Mouse (Mus musculus): Measurements from ENCODE around the gene Clasp2.
"Not testable (repeated sequence)": the region's sequence is repeated elsewhere in the genome, so short reads cannot be mapped to it uniquely, and the experiment has no call there.

Gene Clasp2

DNA sequence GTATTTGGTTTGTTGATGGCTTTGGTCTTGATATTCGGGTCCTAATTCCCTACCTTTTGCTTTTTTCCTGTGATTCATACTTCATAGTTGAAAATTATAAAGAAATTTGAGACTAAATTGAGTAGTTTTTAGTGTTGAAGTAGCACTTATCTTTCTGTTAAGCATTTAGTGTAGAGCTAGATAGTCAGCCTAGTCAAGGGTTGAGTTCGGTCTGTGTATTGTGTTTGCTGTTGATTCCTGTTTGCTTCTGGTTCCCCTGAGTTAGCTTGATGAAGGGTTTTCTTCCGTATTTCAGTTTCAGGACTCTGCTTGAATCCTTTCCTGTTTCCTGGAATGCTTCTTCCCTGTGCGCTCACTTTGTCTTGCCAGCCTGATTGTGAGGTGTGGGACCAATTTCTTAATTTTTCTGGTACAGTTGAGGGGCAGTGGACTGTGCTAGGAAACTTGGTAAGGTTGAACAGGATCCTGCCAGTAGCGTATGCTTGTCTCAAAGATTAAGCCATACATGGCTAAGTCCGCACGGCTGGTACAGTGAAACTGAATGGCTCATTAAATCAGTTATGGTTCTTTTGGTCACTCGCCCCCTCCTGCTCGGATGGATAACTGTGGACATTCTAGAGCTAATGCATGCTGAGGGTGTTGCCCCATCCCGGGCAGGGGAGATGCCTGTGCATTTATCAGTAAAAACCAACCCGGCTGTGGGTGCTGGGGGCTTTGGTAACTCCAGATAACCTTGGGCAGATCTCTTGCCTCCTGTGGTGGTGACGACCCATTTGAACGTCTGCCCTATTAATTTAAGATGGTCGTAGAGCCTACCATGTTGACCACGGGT is 14.8 kb downstream of the Clasp2 start:
- no peak for DNase-seq (ENCODE audit: low spot score in 2 of 2)

DNA sequence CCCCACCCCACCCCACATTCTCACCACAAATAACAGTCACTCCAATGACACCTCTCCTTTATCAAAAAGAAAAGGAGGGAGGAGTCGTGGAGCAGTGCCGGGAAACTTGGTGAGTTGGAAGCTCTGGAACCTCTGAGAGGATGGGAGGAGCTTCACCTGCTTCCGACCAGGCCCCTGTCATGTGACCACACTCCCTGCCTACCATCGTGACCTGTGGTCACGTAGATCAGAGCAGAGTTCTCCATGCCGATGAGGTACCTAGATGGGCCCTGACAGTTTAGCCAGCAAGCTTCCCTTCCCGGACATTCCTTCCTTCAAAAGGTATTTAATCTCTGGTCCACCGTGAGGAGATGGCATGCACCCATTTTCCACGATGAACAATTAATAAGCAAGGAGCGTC is 17.2 kb downstream of the Clasp2 start:
- no peak for DNase-seq (ENCODE audit: low spot score in 2 of 2)

DNA sequence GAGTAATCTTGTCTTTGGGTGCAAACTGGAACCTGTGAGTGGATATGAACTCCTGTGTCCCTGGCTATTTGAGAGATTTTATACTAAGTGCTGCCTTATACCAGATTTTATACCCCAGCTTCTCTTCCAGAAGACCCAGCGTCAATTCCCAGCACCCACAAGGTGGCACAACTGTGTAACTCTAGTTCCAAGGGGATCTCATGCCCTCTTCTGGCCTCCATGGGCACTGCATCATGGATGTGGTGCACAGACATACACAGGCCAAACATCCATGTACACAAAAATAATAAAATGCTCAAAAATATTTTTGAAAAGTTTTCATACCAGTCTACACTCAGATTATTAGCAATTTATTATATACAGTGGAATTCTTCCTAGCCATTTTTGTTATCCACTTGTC is 18.4 kb downstream of the Clasp2 start:
- DNase-seq (ENCODE audit: low spot score in 2 of 2) = no peak

DNA sequence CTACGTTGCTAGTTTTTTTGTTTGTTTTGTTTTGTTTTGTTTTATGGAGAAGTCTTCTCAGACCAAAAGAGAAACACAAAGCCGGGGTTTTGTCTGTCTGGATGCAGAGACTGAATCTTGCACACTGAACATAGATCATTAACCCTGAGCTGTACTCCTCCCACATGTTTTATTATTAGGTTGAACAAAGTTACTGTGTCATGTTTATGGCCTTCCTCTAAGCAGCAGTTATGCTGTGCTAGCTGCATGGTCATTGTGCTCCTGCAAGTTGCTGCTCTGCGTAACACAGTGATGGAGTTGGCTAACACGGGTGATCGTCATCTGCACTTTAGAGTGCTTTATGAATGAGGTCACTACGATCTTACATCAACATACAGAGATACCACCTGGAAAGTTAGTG is 21.1 kb downstream of the Clasp2 start:
- DNase-seq (ENCODE audit: low spot score in 2 of 2) = no peak

DNA sequence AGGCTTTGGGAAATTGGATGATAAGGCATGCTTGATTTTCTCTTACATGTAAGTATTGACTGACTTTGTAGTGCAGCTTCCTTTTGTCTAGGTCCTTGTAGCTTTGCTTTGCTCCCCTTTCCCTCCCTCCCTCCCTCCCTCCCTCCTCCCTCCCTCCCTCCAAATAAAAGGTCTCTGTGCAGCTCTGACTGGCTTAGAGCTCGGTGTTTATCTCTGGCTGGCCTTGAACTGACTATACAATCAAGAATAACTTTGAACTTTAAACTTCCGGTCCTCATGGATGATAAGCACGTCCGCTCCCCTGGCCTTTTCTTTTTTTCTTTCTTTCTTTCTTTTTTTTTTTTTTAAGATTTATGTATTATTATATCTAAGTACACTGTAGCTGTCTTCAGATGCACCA is 21.9 kb downstream of the Clasp2 start:
- no peak for DNase-seq (ENCODE audit: low spot score in 2 of 2)

DNA sequence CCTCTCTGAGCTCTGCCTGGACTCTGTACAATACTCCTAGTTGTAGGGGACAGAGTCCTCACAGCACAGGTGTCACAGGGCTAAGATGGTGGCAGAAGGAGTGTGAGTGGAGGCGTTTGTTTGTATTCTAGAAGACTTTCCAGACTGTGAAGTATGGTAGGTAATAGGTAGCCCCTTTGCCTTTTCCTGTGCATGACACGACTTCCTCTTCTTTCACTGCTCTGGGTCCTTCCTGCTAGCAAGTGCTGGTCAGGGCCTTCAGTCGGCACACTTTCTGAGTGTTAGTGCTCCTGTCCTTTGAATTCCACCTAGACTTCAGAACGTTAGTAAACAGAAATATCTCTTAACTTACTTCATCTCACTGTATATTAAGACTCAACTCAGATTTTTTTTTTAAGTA is 29.4 kb downstream of the Clasp2 start:
- no peak for DNase-seq (ENCODE audit: low spot score in 2 of 2)

DNA sequence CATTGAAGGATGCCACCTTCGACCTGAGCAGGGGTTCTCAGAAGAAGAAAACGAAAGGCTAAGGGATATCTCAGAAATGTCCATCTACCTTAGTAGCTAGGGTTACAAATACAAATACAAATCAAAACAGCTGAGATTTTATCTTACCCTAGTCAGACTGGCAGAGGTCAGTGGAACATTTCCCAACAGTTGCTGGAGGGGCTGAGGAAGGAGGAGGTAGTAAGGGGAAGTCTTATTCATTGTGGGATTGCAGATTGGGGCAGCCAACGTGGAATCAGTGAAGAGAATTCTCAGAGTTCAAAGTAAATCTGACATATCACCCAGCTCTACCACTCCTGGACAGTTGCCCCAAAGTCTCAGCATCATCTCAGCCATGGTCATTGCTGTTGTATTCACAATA is 39.6 kb downstream of the Clasp2 start:
- DNase-seq (ENCODE audit: low spot score in 2 of 2) = no peak

DNA sequence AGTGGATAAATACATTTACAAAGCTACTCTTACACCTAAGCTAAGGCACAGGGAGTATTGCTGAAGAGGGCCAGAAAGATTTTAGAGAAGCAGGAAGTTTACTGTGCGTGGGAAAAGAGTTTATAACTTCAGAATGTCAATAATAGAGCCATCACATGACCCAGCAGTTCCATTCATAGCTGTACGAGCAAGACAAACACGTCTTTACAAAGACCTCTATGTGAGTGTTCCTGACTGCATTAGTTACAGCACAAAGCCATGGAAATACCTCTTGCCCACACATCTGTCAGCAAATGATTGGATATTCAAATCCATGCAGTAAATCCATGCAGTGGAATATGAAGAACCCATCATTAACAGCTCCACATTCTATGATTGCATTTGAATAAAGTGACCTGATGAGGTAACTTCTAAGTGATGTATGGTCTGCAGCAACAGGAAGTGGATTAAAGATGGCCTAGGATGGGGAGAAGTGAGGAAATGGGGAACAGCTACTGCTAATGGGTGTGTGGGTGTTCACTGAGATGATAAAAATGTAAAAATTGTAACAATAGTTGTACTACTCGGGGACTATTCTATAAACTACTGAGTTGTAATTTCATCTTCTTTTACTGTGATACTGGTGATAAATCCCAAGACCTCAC is 41.2 kb downstream of the Clasp2 start:
- no peak for DNase-seq (ENCODE audit: low spot score in 2 of 2)

DNA sequence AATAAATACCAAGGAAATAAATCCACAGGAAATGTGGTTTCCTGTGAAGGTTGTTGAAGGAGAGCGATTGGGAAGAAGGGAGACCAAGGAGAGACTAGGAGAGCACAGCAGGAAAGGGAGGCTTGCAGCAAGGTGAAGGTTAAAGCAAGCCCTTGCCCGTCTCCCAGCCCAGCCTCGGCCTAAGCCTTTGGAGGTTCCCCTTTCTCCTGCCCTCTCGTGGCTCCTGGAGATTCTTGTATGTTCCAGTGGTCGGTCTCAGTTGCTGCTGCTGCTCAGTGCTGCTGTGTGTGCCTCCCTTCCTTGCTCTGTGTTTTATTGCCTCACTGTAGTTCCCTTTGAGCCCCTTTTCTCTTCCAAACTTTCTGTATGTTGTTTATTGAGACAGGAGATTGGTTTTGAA is 42.4 kb downstream of the Clasp2 start:
- no peak for DNase-seq (ENCODE audit: low spot score in 2 of 2)

DNA sequence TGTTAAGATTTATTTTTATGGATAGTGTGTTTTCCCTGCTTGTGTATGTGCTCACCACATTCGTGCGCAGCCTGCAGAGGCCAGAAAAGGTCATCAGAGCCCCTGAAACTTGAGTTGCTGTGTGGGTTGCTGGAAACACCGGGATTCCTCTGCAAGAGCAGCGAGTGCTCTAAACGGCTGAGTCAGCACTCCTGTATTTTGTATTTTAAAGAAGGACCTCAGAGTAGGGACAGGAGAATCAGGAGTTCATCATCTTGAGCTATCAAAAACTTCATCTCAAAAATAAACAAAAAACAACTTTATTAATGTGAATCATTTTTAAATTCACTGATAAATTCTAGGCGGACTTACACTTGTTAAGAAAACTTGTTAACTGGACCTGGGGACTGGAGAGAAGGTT is 48.0 kb downstream of the Clasp2 start:
- DNase-seq (ENCODE audit: low spot score in 2 of 2) = not testable (repeated sequence)

DNA sequence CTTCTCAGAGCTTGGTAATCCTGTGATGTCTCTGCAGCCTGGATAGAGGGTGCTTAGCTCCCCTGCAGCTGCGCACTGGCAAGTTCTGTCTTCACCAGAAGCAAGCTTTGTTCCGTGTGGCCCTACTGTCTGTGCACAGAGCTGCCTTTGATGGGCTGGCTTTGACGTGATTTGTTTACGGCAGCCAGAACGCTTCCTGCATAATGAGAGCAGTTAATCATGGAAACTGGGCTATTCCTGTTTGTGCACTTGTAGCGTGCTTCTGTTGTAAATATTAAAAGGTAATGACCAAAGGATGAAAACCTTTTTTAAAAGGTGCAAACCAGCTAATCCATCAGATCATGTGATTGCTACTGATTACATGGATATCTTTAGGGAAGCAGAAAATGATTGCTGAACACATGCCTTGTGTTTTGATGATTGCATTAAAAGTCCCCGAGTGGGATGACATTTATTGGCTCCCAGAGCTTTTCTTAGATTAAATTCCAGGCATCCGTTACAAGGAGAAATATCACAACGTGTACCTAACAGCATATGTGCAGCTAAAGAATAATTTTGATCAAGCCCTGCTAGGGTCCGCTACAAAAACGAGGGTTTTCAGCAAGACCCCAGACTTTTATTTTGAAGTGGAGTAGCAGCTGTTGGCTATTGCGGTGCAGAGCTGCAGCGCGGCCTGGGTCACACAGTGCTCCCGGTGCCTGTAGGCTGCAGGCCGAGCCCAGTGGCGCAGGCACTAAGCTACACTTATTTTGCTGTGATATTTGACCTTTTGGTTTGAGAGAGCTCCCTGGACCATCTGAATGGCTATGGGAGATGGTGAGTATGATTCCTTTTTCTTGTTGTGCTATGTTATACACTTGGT is 51.6 kb downstream of the Clasp2 start:
- DNase-seq (ENCODE audit: low spot score in 2 of 2) = peak; percentile 87 to 92

DNA sequence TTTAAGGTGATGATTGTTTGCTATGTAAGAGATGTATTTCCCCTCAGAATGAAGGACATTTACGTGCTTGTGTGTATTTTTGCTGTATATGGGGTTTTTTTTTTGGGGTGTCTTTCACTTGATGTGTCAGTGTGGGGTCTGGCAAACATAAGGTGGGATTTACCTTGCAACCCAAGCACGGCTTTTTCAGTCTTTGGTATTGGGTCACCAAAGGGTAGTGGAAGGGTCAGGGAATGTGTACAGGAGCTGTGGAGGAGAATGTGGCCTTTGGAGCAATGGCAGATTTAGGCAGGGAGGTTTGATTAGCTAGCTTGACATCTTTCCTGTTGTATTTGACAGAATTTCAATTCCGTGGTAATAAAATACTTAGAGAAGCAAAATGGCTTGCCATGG is 52.2 kb downstream of the Clasp2 start:
- DNase-seq (ENCODE audit: low spot score in 2 of 2) = no peak

DNA sequence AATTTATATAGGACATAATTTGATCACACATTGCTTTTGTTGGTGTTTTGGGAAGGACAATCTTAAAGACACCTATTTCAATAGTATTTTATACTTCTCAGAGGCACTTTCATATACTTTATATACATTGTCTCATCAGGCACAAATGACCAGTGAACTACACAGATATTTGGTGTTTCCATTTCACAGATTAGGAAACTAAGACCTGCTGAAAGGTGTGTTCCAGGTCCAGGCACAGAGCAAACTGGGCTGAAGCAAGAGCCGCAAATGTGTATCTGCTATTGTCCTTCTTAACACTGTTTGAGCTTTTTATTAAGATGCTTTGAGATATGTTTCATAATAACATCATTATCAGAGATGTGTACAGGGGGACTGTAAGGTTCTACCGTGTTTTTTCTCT is 52.7 kb downstream of the Clasp2 start:
- no peak for DNase-seq (ENCODE audit: low spot score in 2 of 2)

DNA sequence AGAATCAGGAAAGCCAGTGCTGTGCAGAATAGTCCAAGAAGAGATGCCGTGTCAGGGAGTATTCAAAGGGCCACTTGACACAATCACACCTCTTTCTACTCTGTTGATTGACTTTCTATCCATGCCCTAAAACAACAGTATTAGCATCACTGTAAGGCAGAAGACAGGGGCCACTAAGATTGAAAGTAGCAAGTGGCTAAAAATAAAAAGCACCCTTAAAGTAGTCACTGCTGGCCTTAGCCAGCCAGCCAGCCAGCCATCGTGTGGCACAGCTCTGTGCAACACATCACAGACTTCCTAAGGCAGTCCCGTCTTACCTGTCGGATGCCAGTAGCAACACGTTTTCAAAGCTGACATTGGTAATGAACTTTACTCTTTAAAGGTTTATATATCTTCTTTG is 55.9 kb downstream of the Clasp2 start:
- no peak for DNase-seq (ENCODE audit: low spot score in 2 of 2)

DNA sequence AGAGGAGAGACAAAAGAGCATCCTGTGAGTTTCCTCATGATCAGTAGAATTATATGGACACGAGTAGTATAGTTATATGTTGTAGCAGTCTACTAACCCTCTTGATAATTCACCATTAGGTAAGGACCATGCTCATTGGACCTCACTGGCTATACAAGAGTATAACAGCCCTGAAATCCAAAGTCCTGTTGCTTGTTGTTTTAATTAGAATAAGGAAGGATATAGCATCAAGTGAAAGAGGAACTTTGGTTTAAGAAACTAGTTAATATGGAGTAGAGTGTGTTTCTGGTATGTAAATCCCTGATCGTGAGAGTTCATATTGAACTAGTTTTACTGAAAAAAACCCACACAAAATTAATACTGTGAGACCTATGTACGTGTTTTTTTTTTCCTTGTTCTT is 59.4 kb downstream of the Clasp2 start:
- DNase-seq (ENCODE audit: low spot score in 2 of 2) = no peak

DNA sequence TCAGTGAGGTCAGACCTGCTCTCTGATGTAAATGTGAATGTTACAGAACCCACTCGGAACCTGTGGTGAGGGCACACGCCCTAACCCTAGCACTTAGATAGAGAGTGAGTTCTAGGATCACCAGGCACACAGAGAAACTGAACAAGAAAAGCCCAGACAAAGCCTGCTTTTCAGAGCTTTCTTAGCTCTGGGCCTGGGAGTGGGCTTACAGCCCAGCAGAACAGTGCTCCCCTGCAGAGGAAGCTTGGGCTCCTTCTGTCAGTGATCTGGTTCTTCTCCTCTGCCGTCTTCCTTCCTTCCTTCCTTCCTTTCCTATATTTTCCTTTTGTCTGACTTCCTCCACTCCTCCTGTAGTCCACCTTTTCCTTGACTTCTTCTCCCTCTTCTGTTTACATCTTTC is 61.5 kb downstream of the Clasp2 start:
- no peak for DNase-seq (ENCODE audit: low spot score in 2 of 2)

DNA sequence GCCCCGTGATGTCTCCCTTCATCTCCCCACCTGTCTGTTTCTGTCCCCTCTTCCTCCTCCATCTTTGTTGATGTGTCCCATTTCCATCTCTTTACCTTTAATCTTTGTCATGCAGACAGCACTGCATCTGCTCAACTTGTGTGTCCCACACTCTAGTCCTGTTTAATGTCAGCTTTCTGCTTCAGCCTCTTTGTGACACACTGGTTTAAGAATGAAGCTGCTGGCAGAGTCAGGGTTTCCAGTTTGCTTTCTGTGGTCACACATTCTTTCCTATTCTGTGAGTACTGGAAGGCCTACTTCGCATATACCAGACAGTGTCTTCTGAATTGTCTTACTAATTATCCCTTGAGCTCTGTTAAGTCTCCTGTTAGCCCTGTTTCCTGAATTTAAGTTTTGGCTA is 62.5 kb downstream of the Clasp2 start:
- DNase-seq (ENCODE audit: low spot score in 2 of 2) = no peak

DNA sequence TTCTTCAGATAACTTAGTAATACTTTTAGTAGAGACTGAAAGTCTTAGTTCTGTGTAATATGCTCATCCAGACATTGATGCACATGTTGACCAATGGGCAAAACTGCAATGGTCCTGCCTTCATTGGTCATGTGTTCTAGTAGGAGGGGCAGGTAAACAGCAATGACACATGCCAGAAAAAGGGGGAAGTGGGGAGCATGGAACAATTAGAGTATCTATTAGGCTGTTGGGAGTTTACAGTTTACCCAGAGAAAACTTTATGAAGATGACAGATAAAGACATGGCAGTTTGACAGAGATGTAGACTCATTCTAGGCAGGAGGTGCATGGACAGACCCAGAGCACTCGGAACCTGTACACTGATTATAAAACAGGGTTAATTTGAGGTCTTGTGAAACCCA is 64.1 kb downstream of the Clasp2 start:
- DNase-seq (ENCODE audit: low spot score in 2 of 2) = no peak

DNA sequence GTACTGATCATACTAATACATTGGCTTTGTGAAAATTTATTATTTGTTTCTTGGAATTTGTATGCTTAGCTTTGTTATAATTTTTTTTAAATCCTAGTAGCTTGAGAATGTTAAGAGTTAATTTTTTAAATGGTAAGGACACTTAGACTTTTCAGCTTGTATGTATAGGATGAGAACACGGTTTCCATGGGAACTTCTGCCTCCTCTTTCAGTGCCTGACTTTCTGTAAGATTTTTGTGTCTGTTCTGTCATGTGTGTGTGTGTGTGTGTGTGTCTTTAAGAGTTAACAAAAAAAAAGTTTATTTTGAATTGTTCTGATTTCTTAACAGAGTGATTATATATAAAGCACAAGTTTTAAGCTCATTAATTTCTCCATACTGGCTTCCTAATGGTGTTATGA is 70.1 kb downstream of the Clasp2 start:
- peak in 1 of 2 experiments; percentile 53 for DNase-seq (ENCODE audit: low spot score in 2 of 2)

DNA sequence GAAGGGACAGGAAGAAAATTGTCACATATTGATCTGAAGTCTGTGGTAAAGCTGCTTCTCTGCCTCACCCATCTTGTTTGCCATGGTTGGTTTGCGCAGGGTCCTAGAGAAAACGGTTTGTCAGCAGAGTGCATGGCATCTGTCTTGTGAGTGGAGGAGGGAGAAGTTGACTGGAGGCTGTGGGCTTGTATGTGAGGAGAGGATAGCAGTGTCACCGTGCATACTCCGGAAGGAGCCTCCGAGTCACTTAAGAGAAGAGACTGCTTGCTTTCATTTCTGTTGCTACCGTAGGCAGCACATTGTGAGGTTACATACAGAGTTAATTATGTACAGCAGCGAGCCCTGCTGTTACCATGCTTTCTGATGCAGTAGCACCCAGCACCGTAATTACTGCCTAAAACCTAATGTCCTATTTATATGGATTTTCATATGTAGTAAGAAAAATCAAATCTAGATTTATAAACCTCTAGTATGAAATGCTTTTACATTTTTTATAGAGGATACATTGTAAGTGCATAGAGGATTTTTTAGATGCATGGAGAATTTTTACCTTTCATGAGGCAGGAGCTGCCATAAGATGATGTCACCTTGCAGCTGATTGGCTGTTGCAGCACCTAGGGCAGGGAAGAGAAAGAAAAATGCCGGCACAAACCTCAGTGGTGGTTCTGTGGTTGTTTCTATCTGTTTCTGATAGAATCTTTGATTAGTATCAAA is 70.8 kb downstream of the Clasp2 start:
- DNase-seq (ENCODE audit: low spot score in 2 of 2) = peak; percentile 81 to 89

DNA sequence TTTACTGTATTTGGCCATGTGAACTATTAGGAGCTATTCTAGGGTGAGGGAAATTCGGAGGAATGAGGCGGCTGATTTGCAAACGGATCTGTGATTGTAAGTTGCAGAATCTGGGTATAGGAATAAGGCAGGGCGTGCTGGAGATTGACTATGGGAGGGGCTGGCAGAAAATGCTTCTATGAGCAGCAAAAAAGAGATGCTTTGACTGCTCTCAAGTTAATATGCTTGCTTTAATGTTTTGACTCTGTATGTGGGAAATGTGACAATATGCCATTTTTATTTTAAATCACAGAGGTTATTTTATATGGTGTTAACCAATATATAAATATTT is 71.4 kb downstream of the Clasp2 start:
- DNase-seq (ENCODE audit: low spot score in 2 of 2) = no peak

DNA sequence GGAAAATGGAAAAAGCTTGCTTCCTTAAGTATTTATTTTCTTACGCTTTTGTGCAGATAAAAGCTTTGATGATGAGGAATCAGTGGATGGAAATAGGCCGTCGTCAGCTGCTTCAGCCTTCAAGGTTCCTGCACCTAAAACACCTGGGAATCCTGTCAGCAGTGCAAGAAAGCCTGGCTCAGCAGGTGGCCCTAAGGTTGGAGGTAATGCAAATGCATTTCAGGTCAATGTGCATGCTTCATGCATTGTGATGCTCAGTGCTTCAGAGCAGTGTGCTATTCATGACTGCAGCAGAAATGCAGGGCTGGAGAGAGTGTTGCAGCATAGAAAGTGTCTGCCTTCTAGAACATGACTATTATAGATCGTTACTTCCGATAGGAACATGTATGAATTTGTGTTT is 71.8 kb downstream of the Clasp2 start:
- DNase-seq (ENCODE audit: low spot score in 2 of 2) = peak in 1 of 2 experiments; percentile 51

Measured in right cerebral cortex, postnatal 10 days (tissue).